Mouse (Mus musculus): Measurements from ENCODE around the gene Zfp78. TPM values are rescaled to one million over a fixed set of nuclear protein-coding genes. Genes with fewer than 3 reads are reported as not detected.
A peak's percentile ranks its signal among the peaks of the same experiment; 100 is the strongest.
"Not testable (repeated sequence)": the region's sequence is repeated elsewhere in the genome, so short reads cannot be mapped to it uniquely, and the experiment has no call there.

The Zfp78 gene
- 1.9 and 2.0 TPM in 2 replicates for polyA plus RNA-seq (2012; ENCODE audit: insufficient read depth, insufficient read length, missing spikeins)

DNA sequence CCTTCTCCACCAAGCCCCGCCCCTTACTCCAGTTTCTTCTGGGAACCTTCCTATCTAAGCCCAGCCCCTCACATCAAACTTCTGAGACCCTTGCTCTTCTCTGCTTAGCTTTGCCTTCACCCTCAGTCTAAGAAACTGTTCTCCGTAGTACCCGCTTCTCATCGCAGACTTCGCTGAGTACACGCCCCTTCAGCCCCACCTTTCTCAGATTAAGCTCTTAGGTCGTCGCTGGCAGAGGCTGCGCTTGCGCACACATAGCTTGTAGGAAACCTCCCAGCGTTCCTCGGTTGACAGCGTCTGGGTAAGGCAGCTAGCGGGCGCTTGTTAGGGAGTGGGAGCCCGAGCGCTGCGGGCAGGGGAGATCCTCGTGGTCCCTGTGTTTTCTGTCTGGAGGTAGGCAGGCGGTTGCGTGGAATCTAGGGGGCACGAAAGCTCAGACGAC is at the start of gene Zfp78:
Zfp78 (plus strand) TSS at position 234 of the 442 bp plus-strand sequence.
- Histone ChIP-seq H3K4me3 (ENCODE audit: insufficient read depth, low read depth, low read length) (peak within 1 kb of the TSS; percentile 95), H3K27ac (replicated peaks; ENCODE audit: low read depth, low read length) (peak within 1 kb of the TSS; percentile 82), H3K4me1 (ENCODE audit: control insufficient read depth, insufficient read depth, insufficient read length, low read length) (peaks cover 6% of the 10 kb centered on the region)

DNA sequence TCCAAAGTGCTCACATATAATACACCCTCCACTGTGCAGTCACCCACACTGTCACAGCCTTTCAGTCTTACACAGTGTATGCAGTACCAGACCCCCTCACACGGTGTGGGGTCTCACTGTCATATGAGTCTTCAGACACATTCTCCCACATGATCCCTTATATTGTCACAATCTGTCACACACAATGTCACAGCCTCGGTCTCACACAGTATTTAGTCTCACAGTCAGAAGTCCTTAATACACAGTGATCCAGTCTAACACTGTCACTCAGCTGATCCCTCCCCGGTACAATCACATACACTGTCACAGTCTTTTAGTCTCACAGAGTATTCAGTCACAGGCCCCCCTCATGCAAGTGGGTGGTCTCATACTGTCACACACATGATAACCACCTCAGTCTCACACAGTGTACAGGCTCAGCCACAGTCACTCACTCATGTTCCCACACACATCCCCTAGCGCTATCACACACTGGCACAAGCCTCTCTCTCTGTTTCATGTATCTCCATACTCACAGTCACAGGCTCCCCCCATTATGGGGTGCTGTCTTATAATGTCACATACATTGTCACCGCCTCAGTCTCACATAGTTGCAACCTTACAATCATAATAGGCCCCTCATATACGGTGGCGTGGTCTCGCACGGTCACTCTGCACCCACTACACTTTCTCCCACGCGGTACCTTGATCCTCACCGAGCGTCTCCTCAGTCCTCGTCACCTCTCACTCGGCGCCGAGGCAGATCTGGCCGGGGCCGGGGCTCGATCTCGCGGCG is 32.4 kb upstream of the Zfp78 start:
- Histone ChIP-seq H3K4me1 (ENCODE audit: control insufficient read depth, insufficient read depth, insufficient read length, low read length) (no peaks in the 10 kb centered on the region), H3K27ac (replicated peaks; ENCODE audit: low read depth, low read length) (0 out of 2 replicates have a peak overlapping the region, but pooled peaks have one; percentile 9), H3K4me3 (ENCODE audit: insufficient read depth, low read depth, low read length) (peak overlapping the region; percentile 79)

DNA sequence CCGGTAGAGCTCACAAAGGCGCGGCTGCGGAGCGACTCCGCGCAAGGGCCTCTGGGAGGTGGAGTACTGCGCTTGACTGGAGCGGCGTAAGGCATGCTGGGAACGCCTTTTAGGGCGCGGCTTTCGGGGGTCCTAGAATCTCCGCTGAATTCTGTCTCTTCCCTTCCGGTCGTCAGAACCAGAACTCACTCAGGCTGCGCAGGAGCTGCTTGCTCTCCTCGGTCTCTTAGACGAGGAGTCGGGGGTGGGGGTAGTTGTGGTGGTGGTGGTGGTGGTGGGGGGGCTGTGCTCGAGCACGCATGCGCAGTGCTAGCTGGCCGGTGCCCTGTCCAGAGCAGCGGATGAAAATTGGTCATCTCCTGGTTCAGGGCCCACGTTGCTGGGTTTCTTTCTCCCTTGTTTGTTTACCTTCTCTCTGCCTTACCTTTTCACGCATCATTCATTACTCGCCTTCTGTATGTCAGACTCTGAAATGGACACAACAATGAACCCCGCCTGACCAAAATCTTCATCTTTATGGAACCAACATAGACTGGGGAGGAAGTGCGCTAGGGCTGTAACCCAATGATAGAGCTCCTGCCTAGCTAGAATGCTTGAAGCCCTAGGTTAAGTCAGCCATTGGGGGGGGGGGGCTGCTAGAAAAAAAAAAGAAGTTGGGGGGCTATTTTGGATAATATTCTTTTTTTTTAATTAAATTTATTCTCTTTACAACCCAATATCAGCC is 31.7 kb upstream of the Zfp78 start, which contains the start of gene Zfp583:
Zfp583 (minus strand) TSS at position 53 of the 724 bp plus-strand sequence.
- Histone ChIP-seq H3K4me3 (ENCODE audit: insufficient read depth, low read depth, low read length) (peak within 1 kb of the TSS; percentile 79), H3K27ac (replicated peaks; ENCODE audit: low read depth, low read length) (0 out of 2 replicates have a peak within 1 kb of the TSS, but pooled peaks have one; percentile 9), H3K4me1 (ENCODE audit: control insufficient read depth, insufficient read depth, insufficient read length, low read length) (no peaks in the 10 kb centered on the region)

DNA sequence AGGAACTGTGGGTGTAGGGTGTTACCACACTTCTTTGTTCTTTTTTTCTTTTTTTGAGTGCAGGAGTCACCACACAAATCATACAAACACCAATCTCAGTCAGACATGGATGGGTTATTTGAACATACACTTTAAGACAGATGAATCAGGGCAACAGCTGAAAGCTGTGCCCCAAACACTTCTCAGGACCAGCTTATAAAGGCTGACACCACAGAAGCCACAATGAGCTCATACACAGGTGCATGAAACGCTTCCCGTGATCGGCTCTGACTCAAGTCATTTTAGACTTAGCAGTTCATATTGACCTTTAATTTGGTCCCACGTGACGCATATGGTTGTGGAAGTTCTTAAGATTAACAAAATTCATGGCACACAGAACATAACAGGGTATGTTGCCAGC is 23.2 kb upstream of the Zfp78 start:
- Histone ChIP-seq H3K4me3 (ENCODE audit: insufficient read depth, low read depth, low read length) (no peak overlapping the region), H3K27ac (replicated peaks; ENCODE audit: low read depth, low read length) (no peak overlapping the region), H3K4me1 (ENCODE audit: control insufficient read depth, insufficient read depth, insufficient read length, low read length) (no peaks in the 10 kb centered on the region)

DNA sequence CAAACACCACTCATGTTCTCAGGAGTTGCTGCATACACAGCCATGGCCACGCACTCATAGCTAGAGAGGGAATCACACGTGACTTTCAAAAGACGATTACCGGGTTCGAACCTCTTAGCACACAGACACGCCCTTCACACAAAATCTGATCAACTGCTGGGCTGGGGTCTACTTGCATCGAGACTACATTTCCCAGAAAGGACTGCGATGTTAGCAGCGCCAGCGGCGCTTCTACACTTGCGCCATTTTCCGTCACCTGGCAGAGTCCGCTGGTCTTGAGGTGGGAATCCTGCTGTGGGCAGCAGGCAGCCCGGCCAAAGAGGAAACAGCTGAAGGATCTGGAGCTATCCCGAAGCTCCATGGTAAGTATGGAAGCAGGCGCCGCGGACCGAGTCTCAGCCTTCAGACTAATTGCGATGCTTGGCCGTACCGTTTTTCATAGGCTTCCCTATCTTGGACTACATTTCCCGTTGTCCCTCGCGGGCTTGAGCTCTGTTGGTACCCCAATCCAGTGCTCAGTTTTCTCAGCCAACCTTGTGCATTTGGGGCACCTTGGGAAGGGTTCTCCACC is 19.5 kb upstream of the Zfp78 start, which contains the start of gene Gm3854:
Gm3854 (plus strand) TSS at position 259 of the 571 bp plus-strand sequence.
- Histone ChIP-seq H3K4me1 (ENCODE audit: control insufficient read depth, insufficient read depth, insufficient read length, low read length) (no peaks in the 10 kb centered on the region), H3K27ac (replicated peaks; ENCODE audit: low read depth, low read length) (no peak within 1 kb of the TSS), H3K4me3 (ENCODE audit: insufficient read depth, low read depth, low read length) (peak within 1 kb of the TSS; percentile 81)

DNA sequence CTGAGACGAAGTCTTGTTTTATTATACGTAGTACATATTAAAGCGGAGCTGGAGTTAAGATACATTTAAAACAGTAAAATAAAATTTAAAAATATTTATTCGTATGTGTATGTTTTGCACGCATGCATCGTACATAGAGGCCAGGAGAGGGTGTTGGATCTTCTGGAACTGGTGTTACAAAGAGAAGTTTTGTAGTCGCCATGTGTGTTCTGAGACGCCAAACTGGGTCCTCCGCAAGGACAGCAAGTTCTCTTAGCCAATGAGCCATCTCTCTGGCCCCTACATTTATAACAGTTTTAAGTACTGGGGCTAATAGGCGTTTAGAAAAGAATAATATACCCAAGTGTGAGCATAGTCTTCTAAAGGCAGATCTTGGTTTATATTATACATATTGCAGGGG is 19.0 kb upstream of the Zfp78 start:
- H3K27ac ChIP-seq (replicated peaks; ENCODE audit: low read depth, low read length): no peak overlapping the region
- no peaks in the 10 kb centered on the region for H3K4me1 ChIP-seq (ENCODE audit: control insufficient read depth, insufficient read depth, insufficient read length, low read length)
- H3K4me3 ChIP-seq (ENCODE audit: insufficient read depth, low read depth, low read length): peak overlapping the region; percentile 81

DNA sequence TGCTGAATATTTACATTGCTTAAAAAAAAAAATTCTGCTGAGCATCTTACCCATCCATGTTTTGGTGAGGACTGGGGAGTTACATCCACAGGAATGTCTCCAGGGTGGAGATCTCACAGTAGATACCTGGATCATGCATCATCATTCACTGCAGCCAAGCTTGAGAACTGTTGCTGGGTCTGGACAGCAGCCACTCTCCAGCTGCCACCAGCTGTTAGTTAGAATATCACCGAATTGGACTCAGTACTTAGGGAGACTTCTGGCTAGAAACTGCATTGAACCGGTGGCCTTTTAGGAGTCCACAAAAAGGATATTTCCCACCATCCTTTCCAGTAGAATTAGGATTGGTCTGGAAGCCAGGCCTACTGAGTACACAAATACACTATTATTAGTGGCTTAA is 5.0 kb upstream of the Zfp78 start:
- Histone ChIP-seq H3K4me1 (ENCODE audit: control insufficient read depth, insufficient read depth, insufficient read length, low read length) (no peaks in the 10 kb centered on the region), H3K27ac (replicated peaks; ENCODE audit: low read depth, low read length) (no peak overlapping the region), H3K4me3 (ENCODE audit: insufficient read depth, low read depth, low read length) (no peak overlapping the region)

DNA sequence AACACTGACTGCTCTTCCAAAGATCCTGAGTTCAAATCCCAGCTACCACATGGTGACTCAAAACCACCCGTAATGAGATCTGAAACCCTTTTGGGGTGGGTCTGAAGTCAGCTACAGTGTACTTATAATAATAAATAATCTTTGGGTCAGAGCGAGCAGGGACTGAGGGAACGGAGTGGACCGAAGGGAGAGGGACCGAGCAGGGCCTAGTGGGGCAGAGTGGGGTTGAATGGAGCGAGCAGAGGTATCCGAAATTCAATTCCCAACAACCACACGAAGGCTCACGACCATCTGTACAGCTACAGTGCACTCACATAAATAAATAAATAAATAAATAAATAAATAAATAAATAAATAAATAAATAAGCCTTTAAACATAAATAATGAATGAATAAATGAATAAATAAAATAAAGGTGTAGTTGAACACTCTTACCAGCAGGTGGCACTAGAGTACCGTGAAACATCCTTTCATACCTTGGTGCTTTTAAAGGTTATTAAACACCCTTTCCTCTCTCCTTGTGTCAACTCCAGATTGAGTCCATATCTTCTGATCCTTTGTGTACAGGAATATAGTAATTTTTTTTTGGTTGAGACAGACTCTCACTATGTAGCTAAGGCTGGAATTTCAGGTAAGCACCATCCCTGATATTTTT is 4.0 kb upstream of the Zfp78 start:
- H3K27ac ChIP-seq (replicated peaks; ENCODE audit: low read depth, low read length): no peak overlapping the region
- H3K4me3 ChIP-seq (ENCODE audit: insufficient read depth, low read depth, low read length): no peak overlapping the region
- peaks cover 5% of the 10 kb centered on the region for H3K4me1 ChIP-seq (ENCODE audit: control insufficient read depth, insufficient read depth, insufficient read length, low read length)

DNA sequence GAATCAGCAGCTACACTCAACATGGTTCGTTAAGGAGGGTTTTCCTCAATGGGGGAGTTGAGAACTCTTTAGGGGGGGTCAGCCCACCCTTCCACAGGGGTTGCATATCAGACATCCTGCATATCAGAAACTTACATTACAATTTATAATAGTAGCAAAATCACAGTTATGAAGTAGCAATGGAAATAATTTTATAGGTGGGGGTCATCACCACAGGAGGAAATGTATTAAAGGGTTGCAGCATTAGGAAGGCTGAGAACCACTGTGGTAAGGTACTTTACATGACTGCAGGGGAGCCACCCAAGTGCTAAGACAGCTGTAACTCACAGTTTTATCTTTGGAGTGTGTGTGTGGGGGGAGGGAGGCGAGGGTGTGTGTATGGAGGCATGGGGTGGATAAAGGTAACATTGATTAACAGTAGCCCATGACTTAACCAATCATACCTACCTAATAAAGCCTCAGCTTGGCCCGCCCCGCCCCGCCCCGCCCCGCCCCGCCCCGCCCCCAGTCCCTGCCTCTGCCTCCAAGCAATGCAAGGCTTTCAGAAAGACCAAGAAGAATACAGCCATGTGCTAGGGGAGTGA is 2.5 kb upstream of the Zfp78 start:
- Histone ChIP-seq H3K4me1 (ENCODE audit: control insufficient read depth, insufficient read depth, insufficient read length, low read length) (peaks cover 6% of the 10 kb centered on the region), H3K27ac (replicated peaks; ENCODE audit: low read depth, low read length) (no peak overlapping the region), H3K4me3 (ENCODE audit: insufficient read depth, low read depth, low read length) (no peak overlapping the region)

DNA sequence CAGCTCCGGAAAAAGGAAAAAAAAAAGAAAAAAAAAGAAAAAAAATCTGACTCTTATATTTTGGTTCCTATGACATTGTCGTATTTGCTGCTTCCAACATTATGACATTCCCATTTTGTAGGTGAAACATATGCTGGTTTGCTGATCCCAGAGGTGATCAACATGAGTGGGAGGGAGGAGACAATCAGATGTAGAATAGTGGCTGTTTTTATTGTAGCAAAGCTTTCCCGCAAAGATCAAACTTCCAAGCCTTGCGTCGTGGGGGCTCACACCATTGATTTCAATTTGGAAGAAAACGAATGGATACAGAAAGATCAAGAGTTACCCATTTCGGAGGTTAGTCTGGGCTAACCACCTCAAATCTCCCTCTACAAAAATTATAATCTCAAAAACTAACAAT is 1.3 kb upstream of the Zfp78 start:
- Histone ChIP-seq H3K4me1 (ENCODE audit: control insufficient read depth, insufficient read depth, insufficient read length, low read length) (peaks cover 6% of the 10 kb centered on the region), H3K4me3 (ENCODE audit: insufficient read depth, low read depth, low read length) (peak overlapping the region; percentile 66), H3K27ac (replicated peaks; ENCODE audit: low read depth, low read length) (no peak overlapping the region)

DNA sequence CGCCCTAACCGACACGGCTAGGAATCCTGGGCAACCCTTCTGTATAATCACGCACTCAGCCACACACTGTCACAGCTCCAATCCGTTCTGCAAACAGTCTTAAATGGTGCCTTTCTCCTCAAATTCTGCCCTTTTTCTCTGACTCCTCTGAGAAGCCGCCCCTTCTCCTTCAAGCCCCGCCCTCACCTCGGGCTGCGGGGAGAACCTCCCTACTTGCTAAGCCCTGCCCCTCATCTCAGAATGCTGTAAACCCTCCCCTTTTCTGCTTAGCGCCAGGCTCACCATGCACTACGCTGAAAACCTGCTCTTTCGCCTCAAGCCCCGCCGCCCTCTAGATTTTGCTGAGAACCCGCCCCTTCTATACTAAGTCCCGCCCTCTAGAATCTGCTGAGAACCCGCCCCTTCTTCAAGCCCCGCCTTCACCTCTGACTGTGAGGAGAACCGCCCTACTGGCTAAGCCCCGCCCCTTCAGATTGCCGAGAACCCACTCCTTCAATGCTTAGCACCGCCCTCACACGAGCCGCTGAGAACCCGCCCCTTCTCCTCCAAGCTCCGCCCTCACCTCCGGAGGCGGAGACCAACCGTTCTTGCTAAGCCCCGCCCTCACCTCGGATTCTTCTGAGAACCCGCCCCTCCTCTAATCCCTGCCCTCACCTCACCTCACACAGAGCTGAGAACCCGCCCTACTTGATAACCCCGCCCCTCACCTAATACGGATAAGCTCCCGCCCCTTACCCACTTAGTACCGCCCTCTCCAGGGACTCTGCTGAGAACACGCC is 623 bp upstream of the Zfp78 start:
- Histone ChIP-seq H3K4me1 (ENCODE audit: control insufficient read depth, insufficient read depth, insufficient read length, low read length) (peaks cover 6% of the 10 kb centered on the region), H3K27ac (replicated peaks; ENCODE audit: low read depth, low read length) (0 out of 2 replicates have a peak overlapping the region, but pooled peaks have one; percentile 18), H3K4me3 (ENCODE audit: insufficient read depth, low read depth, low read length) (peak overlapping the region; percentile 95)

DNA sequence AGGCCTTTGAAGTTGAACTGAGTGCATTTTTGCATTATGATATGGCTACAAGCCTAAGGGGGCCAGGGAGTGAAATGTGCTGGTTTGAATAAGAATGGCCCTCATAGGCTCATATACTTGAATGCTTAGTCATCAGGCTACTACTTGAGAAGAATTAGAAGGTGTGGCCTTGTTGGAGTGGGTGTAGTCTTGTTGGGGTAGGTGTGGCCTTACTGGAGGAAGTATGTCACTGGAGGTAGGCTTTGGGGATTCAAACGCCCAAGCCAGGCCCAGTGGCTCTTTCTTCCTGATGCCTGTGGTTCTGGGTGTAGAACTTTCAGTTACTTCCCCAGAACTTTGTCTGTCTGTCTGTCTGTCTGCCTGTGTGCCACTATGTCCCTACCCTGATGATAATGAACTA is 1.7 kb downstream of the Zfp78 start:
- peaks cover 6% of the 10 kb centered on the region for H3K4me1 ChIP-seq (ENCODE audit: control insufficient read depth, insufficient read depth, insufficient read length, low read length)
- no peak overlapping the region for H3K4me3 ChIP-seq (ENCODE audit: insufficient read depth, low read depth, low read length)
- H3K27ac ChIP-seq (replicated peaks; ENCODE audit: low read depth, low read length): no peak overlapping the region

DNA sequence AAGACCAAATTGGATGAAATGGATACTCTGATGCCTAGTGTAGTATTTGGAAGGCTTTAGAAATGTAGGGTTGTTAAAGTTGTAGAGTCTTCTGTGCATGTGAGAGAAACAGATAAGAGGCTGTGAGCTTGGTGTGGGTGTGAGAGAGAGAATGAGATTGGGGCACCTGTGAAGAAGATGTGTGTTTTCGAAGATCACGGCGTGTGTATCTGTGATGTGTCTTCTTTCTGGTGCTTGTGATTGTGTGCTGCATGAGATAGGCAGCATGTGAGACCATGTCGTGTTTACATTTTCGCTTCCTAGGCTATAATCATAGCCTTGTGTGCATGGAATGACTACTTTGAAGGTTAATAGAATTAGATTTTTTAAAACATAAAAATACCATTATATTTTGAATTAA is 4.1 kb downstream of the Zfp78 start:
- peaks cover 6% of the 10 kb centered on the region for H3K4me1 ChIP-seq (ENCODE audit: control insufficient read depth, insufficient read depth, insufficient read length, low read length)
- H3K4me3 ChIP-seq (ENCODE audit: insufficient read depth, low read depth, low read length): no peak overlapping the region
- H3K27ac ChIP-seq (replicated peaks; ENCODE audit: low read depth, low read length): no peak overlapping the region

DNA sequence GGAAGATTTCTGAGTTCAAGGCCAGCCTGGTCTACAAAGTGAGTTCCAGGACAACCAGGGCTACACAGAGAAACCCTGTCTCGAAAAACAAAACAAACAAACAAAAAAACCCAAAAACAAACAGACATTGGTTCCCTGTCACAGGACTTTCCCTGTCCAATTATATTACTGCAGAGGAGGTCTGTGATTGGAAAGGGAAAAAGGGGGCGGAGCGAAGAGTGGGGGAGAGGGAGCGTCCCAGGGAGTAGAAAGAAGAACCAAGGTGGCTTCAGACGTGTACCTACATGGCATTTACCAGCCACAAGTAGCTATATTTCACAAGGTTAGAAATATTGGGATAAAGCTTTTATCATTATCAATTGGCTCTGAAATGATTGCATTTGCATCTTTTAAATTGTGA is 5.1 kb downstream of the Zfp78 start:
- H3K4me1 ChIP-seq (ENCODE audit: control insufficient read depth, insufficient read depth, insufficient read length, low read length); H3K27ac ChIP-seq (replicated peaks; ENCODE audit: low read depth, low read length); H3K4me3 ChIP-seq (ENCODE audit: insufficient read depth, low read depth, low read length): not testable (repeated sequence)

All from brown adipose tissue, adult 24 weeks (tissue).